Mouse (Mus musculus) left cerebral cortex, postnatal 25 days (tissue): ENCODE measurements at regions not wholly inside any gene's neighbourhood (a gene's known extent, or its start where the extent isn't known, plus 50 kb on each side); places are given as distances from the start of the nearest gene placed in this dataset.

ENCODE experiments used
- DNase-seq, 2 experiments: peaks; one replicate each; pipeline ENCODE4 v3.0.0; 2022; ENCODE audit warnings: low spot score in 2 of 2, mixed read lengths in 1 of 2
- intact Hi-C: fragments of 180-260 bp; cut with DNase I; formaldehyde crosslinking; loops from one replicate; pipeline ENCODE4 v1.15.1; 2025

DNA sequence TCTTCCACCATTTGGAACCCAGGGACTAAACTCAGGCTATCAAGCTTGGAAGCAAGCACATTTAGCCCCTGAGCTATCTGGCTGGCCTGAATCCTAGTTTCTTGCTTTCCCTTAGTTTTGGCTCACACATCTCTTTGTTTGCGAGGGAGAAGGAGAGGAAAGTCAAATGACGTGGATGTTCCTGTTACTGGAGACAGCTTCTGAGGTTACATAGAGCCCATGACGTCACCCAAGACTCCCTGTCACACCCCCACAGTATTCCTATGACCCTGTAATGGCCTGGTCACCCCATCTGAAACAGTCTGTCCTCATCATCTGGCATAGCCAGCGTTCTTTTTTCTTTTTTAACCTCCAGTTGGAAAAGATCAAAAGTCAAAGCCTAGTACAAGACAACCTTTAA is 400.1 kb upstream of the Jarid2 start:
- intact Hi-C loops: no loop called here
- no peak for DNase-seq

GRCm38 (mm10) chr13:44329701-44330100 is 399.6 kb upstream of the Jarid2 start:
- no peak for DNase-seq
- intact Hi-C loops: no loop called here

DNA sequence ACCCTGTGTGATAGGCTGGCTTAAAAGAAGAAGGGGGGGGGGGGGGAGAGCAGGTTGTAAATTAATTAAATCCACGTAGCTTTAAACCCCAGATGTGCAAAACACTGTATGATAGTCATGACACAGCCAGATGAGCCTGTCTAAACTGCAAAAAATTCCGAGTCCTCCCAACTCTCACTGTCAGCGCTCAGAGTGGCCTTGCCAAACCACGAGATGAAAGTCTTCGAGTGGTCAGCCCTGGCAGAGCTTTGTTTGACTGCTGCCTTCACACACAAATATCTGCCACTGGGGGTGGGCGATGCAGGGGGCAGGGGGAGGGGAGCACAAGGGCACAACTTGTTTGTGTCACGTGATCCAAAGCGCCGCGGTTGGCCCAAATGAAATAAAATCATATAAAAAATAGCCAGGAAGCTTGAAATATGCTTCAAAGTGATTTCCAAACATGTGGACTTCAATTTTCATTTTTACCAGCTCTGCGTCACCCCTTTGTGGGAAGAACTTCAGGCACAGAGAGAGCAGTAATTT is 396.5 kb upstream of the Jarid2 start:
- intact Hi-C loops: no loop called here
- DNase-seq: no peak

DNA sequence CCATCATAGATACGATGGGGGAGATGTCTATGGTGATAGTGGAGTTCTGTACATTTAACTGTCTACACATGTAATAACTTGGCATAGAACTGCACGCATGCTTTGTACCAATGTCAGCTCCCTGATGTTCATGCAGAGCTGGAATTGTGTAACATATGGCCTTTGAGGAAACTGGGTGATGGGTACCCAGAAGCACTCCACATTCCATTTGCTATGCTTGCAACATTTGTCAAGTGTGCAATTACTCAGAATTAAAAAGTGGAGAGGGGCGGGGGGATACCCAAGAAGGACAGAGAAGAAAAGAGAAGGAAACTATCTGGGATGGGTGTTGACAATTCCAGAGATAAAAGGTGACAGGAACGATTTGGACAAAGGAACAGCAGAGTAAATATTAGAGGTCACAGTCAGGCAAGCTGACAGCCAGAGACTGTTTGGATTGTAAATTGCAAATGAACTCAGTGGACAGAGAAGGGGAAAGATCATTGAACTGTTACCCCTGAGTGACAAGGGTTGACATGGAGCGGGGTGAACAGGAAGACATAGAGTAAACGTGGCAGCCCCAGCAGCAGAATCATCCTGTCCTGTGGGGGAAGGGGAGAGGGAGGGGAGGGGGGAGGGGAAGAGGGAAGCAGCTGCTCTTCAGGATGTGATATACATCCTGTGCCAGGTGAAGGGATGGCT is 390.1 kb upstream of the Jarid2 start:
- no peak for DNase-seq
- intact Hi-C loops: no loop called here

GRCm38 (mm10) chr13:44345094-44345493 is 384.2 kb upstream of the Jarid2 start:
- intact Hi-C loops: no loop called here
- no peak for DNase-seq

DNA sequence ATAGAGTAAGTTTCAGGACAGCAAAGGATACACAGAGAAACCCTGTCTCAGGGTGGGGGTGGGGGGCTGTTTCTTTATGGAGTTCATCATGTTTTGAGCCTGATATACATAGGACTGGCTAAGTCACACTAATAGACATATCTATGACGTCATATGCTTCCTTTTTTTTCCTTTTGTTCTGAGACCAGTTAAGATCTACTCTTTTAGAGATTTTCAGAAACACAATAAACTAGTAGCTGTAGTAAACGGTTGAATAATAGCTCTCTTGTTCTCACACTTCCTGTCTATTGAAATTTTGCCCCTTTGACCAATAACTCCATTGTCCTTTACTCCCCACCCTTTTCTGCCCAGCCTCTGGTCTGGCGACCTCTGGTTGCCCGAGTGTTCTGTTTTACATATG is 382.6 kb upstream of the Jarid2 start:
- intact Hi-C loops: no loop called here
- DNase-seq: no peak

DNA sequence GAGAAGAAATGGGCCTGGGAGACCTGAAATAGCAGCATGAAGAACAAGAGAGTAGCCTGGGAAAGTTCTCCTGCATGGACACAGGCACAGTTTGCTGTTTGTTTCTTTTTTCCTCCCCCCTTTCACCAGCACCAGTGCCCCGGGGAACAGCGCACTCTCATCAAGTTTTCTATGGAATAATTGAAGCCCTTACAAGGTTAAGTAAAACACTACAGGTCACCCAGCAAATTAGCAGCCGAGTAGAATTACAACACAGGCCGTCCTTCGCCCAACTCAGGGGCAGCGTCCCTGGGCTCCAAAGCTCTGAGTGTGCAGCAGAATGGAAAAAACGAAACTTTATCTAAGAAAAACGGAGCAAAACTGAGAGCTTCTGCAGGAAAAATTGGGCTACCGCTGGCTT is 381.6 kb upstream of the Jarid2 start:
- DNase-seq: no peak
- intact Hi-C loops: no loop called here

DNA sequence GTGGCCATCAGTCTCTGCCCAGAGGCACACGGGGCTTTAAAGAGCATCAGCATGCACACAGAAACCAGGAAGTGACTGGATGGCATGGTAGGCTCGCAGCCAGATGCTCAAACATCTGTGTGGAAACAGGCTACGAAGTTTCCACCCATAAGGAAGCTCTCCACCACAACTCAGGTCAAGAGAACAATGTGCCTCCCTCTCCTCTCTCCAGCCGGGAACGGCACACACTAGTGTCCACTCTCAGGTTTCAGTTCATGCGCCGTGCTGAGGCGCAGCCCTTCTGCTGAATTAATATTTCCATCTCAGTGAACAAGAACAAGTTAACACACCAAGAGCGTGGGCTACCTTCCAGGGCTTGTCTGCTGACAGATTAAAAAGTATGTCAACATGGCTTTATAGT is 375.4 kb upstream of the Jarid2 start:
- DNase-seq: no peak
- intact Hi-C loops: no loop called here

GRCm38 (mm10) chr13:44355771-44356221 is 373.5 kb upstream of the Jarid2 start:
- DNase-seq: no peak
- intact Hi-C loops: no loop called here

DNA sequence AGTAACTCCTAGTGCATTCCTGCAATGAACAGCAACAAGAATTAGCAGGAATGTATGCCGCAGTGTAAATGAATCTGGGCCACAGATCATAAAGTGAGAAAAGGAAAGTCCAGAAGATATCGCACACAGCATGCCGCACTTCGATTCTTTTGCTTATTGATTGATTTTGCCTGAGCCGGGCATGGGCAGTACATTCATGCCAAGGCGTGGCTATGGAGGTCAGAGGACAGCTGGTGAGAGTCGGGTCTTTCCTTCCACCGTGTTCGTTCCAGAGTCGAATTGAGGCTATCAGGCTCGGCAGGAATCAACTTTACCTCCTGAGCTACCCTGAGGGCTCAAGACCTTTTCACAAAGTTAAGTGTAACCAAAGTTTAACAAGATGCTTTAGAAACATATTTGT is 372.3 kb upstream of the Jarid2 start:
- intact Hi-C loops: no loop called here
- DNase-seq: no peak

GRCm38 (mm10) chr13:44359344-44359743 is 369.9 kb upstream of the Jarid2 start:
- no peak for DNase-seq
- intact Hi-C loops: no loop called here

DNA sequence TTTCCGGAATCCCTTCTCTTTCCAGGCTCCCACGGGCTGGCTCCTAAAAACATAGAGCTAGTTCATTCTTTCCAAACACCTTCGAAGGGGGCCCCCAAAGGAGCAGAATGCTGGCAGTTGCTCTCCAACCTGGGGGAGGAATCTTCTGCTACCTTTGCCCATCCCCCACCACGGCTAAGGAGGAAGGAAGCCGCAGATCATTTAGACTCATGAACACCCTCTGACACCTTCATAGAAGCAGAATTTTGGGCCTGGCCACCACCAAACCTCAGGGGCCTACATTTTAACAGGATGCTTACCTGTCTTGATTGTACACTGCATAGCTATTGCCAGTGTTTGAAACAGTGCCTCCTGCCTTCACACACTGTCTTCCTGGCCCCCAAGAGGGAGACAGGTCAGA is 369.3 kb upstream of the Jarid2 start:
- DNase-seq: no peak
- intact Hi-C loops: no loop called here

GRCm38 (mm10) chr13:44360725-44361290 is 368.5 kb upstream of the Jarid2 start:
- peak in 1 of 2 experiments; percentile 29 for DNase-seq
- intact Hi-C loops: no loop called here

- intact Hi-C loops: no loop called here
- no peak for DNase-seq
Measured at GRCm38 (mm10) chr13:44362293-44363005, 366.8 kb upstream of the Jarid2 start.

GRCm38 (mm10) chr13:44363016-44363415 is 366.3 kb upstream of the Jarid2 start:
- DNase-seq: no peak
- intact Hi-C loops: no loop called here

- intact Hi-C loops: no loop called here
- DNase-seq: no peak
Measured at GRCm38 (mm10) chr13:44369301-44369700, 360.0 kb upstream of the Jarid2 start.

- DNase-seq: no peak
- intact Hi-C loops: no loop called here
Measured at GRCm38 (mm10) chr13:44372361-44372877, 356.9 kb upstream of the Jarid2 start.

DNA sequence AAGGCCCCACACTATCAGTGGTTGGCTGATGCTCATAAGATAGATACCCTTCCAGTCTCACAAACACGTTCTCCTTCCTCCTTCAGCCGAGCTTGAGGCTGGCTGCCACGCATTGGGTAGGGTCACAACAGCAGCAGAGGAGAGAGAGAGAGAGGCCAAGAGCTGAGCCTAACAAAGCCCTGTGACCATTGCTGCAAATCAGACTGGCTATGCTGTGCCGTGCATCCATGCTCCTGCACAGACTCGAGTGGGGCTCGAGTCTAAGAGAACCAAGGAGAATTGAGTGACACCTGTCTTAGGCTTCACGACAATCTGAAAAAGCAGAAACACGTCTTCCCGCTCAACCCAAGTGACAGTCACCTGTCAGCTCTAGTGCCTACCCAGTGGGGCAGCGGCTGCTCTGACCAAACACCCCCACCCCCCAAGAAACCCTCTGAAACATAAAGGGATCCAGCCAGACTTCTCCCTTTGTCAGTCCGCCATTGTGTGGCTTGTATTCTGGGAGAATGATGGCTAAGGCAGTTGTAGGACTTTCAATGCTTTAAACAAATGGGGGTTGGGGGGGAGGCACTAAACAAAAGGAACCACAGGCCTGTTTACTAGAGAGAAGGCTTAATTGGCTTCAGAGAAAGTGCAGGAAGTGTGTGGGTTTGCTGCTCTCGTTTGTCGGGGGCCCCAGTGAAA is 353.7 kb upstream of the Jarid2 start:
- DNase-seq: no peak
- intact Hi-C loops: no loop called here

DNA sequence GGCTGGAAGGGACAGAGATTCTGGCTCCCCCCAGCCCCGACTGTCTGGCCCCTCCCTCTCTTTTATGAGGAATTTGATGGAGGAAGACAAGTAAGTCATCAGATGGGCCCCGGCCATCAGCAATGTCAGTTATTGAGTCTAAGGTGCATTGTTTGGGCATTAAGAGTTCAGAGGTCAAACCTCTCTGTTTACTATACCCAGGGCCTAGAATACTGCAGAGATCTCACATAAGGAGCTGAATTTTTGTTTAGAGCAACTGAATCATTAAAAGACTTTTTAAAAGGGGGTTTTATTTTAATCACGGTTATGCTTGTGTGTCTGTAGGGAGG is 353.1 kb upstream of the Jarid2 start:
- intact Hi-C loops: no loop called here
- no peak for DNase-seq

DNA sequence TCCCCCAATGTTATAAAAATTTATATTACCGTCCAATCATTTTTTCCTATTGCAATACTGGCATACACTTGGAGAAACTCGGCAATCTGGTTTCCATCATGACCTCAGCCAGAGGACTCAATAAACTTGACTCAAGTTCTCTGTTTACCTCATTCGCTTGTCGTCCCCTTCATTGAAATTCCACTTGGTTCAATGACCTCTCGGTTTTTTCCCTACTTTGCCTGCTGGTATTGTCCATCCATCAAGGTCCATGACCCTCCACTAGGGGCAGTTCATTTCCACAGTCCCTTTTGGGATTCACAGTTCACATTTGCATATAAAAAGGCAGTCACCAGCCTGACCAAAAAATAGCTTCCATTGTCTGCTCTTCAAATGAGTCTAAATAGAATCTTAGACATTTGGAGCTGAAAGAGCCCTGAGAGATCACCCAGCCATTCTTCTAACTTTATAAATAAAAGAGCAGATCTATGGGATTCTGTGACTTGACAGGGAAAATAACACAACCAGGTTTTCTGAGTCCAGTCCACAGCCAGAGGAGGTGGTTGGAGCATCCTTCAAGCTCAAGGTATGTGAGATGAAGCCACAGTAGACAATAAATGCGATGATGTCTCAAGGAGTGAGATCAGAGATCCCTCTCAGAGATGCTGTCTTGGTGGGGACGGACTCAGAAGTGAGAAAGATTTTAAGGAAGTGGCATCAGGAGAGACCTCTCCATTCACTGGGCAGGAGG is 347.4 kb upstream of the Jarid2 start:
- intact Hi-C loops: no loop called here
- DNase-seq: no peak
